ENCODE assay signal across 9 mouse cellular contexts in genomic region chr2:91927826-91928533, GRCm38 (mm10). TPM values are rescaled to one million over a fixed set of nuclear protein-coding genes. Genes with fewer than 3 reads are reported as not detected.
DNase-seq lines count a peak whose midpoint lies in the region; ATAC-seq lines count a peak whose summit lies in the region.
"Had no signal": no experiment of that assay in that cellular context is flagged by ENCODE, and none has a peak within 500 bp of the region (broad histone marks: within the 10 kb centered on the region; RNA-seq: fewer than 3 reads in every experiment).

No protein-coding gene starts in this region.

- DNase-seq in hindbrain, embryonic 10.5 days (ENCODE audit: low spot score), result peak; percentile 88
- DNase-seq in c-Kit-positive CD71-positive TER-119-positive erythroid progenitor cells, embryonic 14.5 days (ENCODE audit: low spot score), result peak; percentile 78
- DNase-seq in frontal cortex, postnatal 10 days (ENCODE audit: low spot score in 2 of 2), result peak; percentile 72 to 78
- peak; percentile 90 for DNase-seq in induced T-regulatory cell, adult 2 months (ENCODE audit: low read depth)
- peak; percentile 80 to 86 for DNase-seq in left cerebral cortex, postnatal 25 days (ENCODE audit: low spot score in 2 of 2)
- peak; percentile 52 to 77 for DNase-seq in spleen, adult 18-20 months

- H3K9ac ChIP-seq in hindbrain, embryonic 13.5 days, result no peak overlapping the region

- peaks cover 64% of the 10 kb centered on the region for H3K4me1 ChIP-seq in hindbrain, embryonic 10.5 days (replicated peaks)
- peaks cover 52% of the 10 kb centered on the region for H3K4me1 ChIP-seq in hindbrain, embryonic 13.5 days (replicated peaks)

- intact Hi-C loops in left cerebral cortex, postnatal 25 days (cut with DNase I), result loop anchor here (5.0 kb wide), 1 partner anchor 34 kb away; no protein-coding TSS in a partner anchor

- peaks cover 24% of the 10 kb centered on the region for H3K36me3 ChIP-seq in hindbrain, embryonic 10.5 days
- H3K36me3 ChIP-seq in hindbrain, embryonic 13.5 days, result 0 out of 2 replicates have a peak, but pooled peaks cover 1% of the 10 kb centered on the region

- H3K9me3 ChIP-seq in hindbrain, embryonic 10.5 days, result no peaks in the 10 kb centered on the region
- no peaks in the 10 kb centered on the region for H3K9me3 ChIP-seq in hindbrain, embryonic 13.5 days

- 43% methylated on average over 34 of the region's 34 CpGs for WGBS in hindbrain, embryonic 10.5 days
- 44% methylated on average over 34 of the region's 34 CpGs for WGBS in hindbrain, embryonic 13.5 days

- peak overlapping the region; percentile 82 for H3K4me3 ChIP-seq in hindbrain, embryonic 10.5 days
- H3K4me3 ChIP-seq in hindbrain, embryonic 13.5 days, result no peak overlapping the region
- H3K4me3 ChIP-seq: myocyte had no signal

- H3K27me3 ChIP-seq in hindbrain, embryonic 10.5 days (ENCODE audit: insufficient read depth, poor library complexity, severe bottlenecking), result peaks cover 31% of the 10 kb centered on the region
- H3K27me3 ChIP-seq in hindbrain, embryonic 13.5 days, result peaks cover 41% of the 10 kb centered on the region

- no peak overlapping the region for H3K27ac ChIP-seq in hindbrain, embryonic 10.5 days
- no peak overlapping the region for H3K27ac ChIP-seq in hindbrain, embryonic 13.5 days

- H3K4me2 ChIP-seq in hindbrain, embryonic 13.5 days, result no peak overlapping the region

- ATAC-seq in hindbrain, embryonic 13.5 days (ENCODE audit: low FRiP score), result no peak
- ATAC-seq in megakaryocyte progenitor cell, adult 5-6 weeks (replicated peaks; ENCODE audit: poor library complexity), result peak; percentile 49

RNA-seq across cellular contexts. Expression of gene Chrm4, which starts 0.9 kb away (rescaled TPM):
- polyA plus RNA-seq in hindbrain, embryonic 10.5 days (2016; fragmentation: Nextera tagmentation; extraction: Ambion mirVana), result 0.48 and 0.95 TPM in 2 replicates
- polyA plus RNA-seq in hindbrain, embryonic 13.5 days (2015; fragmentation: Nextera tagmentation; extraction: Ambion mirVana), result 1.0 and 1.1 TPM in 2 replicates
- total RNA-seq in left cerebral cortex, postnatal 25 days (2021), result 10 to 100 TPM; 41.6 to 55.1 TPM
- total RNA-seq in megakaryocyte progenitor cell, adult 5-6 weeks (2015), result 0.17 TPM in 2 replicates
- 0.17 TPM in 1 of 2 replicates, not detected in the other for total RNA-seq in megakaryocyte progenitor cell, adult 5-6 weeks (2017)

RNA-seq across cellular contexts. Expression of gene Mdk, which starts 4.1 kb away (rescaled TPM):
- polyA plus RNA-seq in hindbrain, embryonic 10.5 days (2016; fragmentation: Nextera tagmentation; extraction: Ambion mirVana), result 1,375 and 1,717 TPM in 2 replicates
- polyA plus RNA-seq in hindbrain, embryonic 13.5 days (2015; fragmentation: Nextera tagmentation; extraction: Ambion mirVana), result 313 and 316 TPM in 2 replicates
- 10 to 100 TPM; 18.3 to 19.6 TPM for total RNA-seq in left cerebral cortex, postnatal 25 days (2021)
- total RNA-seq in megakaryocyte progenitor cell, adult 5-6 weeks (2015), result 0.32 and 0.86 TPM in 2 replicates
- 0.12 and 0.30 TPM in 2 replicates for total RNA-seq in megakaryocyte progenitor cell, adult 5-6 weeks (2017)

RNA-seq across cellular contexts. Expression of gene Gm9821, which starts 17.5 kb away (rescaled TPM):
- 0.18 and 0.25 TPM in 2 replicates for polyA plus RNA-seq in hindbrain, embryonic 10.5 days (2016; fragmentation: Nextera tagmentation; extraction: Ambion mirVana)
- 0.13 and 0.25 TPM in 2 replicates for polyA plus RNA-seq in hindbrain, embryonic 13.5 days (2015; fragmentation: Nextera tagmentation; extraction: Ambion mirVana)
- not detected for total RNA-seq in left cerebral cortex, postnatal 25 days (2021)
- not detected in 2 replicates for total RNA-seq in megakaryocyte progenitor cell, adult 5-6 weeks (2015)
- 0.21 and 0.95 TPM in 2 replicates for total RNA-seq in megakaryocyte progenitor cell, adult 5-6 weeks (2017)

RNA-seq across cellular contexts. Expression of gene Dgkz, which starts 47.7 kb away (rescaled TPM):
- 36.3 and 39.4 TPM in 2 replicates for polyA plus RNA-seq in hindbrain, embryonic 10.5 days (2016; fragmentation: Nextera tagmentation; extraction: Ambion mirVana)
- 25.0 and 26.0 TPM in 2 replicates for polyA plus RNA-seq in hindbrain, embryonic 13.5 days (2015; fragmentation: Nextera tagmentation; extraction: Ambion mirVana)
- total RNA-seq in left cerebral cortex, postnatal 25 days (2021), result 100 to 1,000 TPM; 556 to 558 TPM
- 111 and 112 TPM in 2 replicates for total RNA-seq in megakaryocyte progenitor cell, adult 5-6 weeks (2015)
- 76.3 and 94.7 TPM in 2 replicates for total RNA-seq in megakaryocyte progenitor cell, adult 5-6 weeks (2017)

Comparison
In these comparisons a context has a peak if more than half of its experiments do, and no peak if none do; other contexts are left out.
1. RNA of gene Chrm4, which starts 0.9 kb away (total RNA-seq): 41.6 to 55.1 TPM in left cerebral cortex, postnatal 25 days; 0.17 TPM in megakaryocyte progenitor cell, adult 5-6 weeks; every median in the first group is over 10 times any median in the second.
2. RNA of gene Mdk, which starts 4.1 kb away (total RNA-seq): 18.3 to 19.6 TPM in left cerebral cortex, postnatal 25 days; 0.12 to 0.86 TPM in megakaryocyte progenitor cell, adult 5-6 weeks; every median in the first group is over 10 times any median in the second.
3. Peak in every context shown above with its lines, with median percentiles within 50 percentile points of each other: DNase-seq.